Mouse (Mus musculus): ENCODE measurements around the gene Defa30.
"Not testable (repeated sequence)": the region's sequence is repeated elsewhere in the genome, so short reads cannot be mapped to it uniquely, and the experiment has no call there.

Gene Defa30

DNA sequence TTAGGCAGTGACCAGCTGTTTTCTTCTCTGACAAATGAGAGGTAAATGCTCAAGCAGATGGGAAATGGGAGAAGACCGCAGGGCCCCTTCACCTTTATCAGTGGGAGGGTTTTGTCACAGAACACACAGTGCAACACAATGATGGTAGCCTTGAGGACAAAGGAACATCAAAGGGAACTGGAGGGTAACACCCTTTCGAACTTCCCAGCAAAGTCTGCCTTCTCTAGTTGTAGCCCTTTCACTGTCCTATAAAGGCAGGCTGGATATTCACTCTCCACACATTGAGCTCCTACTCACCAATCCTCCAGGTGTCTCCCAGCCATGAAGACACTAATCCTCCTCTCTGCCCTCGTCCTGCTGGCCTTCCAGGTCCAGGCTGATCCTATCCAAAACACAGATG, at the start of gene Defa30:
Gene Defa30 (plus strand): TSS at position 301 of the 400 bp plus-strand sequence.
- not testable (repeated sequence) for TF ChIP-seq GATA4 (IDR thresholded peaks at IDR 0.05; ENCODE audit: insufficient replicate concordance, low read length)

DNA sequence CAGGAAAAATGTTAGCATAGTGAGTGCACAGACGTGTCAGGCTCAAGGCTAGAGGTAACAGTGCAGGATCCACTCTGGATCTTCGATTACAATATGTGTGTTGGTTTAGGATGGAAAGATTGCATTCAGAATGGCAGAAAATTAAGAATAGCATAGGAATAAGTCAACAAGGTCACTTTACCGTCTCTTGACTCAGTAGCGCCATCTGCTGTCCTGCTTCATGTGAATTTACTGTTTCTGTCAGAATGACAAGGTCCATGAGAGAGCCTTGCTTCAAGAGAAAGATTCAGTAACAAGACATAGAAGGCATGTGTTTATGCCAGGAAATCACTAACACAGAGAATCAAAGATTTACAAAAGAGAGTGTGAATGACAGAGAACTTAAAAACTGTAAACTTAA, 41.3 kb upstream of the Defa30 start:
- TF ChIP-seq GATA4 (IDR thresholded peaks at IDR 0.05; ENCODE audit: insufficient replicate concordance, low read length) = no peak

GRCm38 (mm10) chr8:21095950-21096349, 38.5 kb upstream of the Defa30 start, which contains the start of gene Gm14851:
Gm14851 (minus strand) TSS chr8:21096050.
- not testable (repeated sequence) for TF ChIP-seq GATA4 (IDR thresholded peaks at IDR 0.05; ENCODE audit: insufficient replicate concordance, low read length)

GRCm38 (mm10) chr8:21161977-21162376, 27.5 kb downstream of the Defa30 start, which contains the start of gene Defa22:
Defa22 (plus strand) TSS chr8:21162277.
- not testable (repeated sequence) for TF ChIP-seq GATA4 (IDR thresholded peaks at IDR 0.05; ENCODE audit: insufficient replicate concordance, low read length)

All from liver, adult (tissue).